Mouse (Mus musculus): Measurements from ENCODE around the gene N4bp2l1.

N4bp2l1 gene

DNA sequence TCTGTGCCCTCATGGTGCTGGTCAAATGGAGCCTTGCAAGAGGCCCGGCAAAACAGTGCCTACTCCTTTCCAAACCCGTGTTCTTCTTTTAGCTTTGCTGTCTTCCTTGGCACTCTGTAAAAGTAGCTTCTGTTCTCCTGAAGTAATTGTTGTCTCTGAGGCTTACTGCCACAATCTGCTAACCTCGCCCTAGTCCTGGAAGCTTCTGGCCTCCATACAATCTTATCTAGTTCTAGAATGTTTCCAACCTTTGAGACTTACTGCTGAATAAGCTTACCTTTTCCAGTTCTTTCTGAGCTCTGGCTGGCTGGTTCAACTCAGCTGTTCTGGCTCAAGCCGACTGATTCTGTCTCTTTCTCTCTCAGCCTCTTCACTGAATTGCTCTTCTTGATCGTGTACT lies 35.2 kb downstream of the N4bp2l1 start:
- no peak for DNase-seq (ENCODE audit: low spot score)

DNA sequence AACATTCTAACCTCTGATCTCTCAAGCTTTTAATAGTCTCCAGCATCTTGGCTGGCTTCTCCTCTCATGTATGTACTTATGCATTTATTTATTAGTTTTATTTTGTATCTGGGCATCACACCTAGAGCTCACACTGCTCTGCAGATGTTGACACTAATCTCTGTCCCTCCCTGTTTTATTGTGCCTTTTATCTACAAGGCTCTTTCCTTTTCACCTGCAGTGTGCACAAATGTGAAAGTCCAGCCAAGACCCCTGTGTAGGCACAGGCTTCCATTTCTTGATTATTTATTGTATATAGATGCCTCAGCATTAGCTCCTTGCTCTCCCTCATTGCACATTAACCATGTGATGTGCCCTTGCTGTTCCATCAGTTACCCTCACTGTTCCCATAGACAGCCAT lies 35.6 kb downstream of the N4bp2l1 start:
- DNase-seq (ENCODE audit: low spot score): no peak

DNA sequence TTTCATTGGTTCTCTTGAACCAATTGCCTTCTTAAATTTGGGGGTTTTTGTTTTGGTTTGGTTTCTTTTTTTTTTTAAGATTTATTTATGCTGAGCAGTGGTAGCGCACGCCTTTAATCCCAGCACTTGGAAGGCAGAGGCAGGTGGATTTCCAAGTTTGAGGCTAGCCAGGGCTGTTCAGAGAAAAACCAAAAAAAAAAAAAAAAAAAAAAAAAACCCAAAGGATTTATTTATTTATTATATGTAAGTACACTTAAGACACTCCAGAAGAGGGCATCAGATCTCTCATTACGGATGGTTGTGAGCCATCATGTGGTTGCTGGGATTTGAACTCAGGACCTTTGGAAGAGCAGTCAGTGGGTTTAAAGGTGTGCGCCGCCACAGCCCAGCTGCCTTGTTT lies 36.1 kb downstream of the N4bp2l1 start:
- DNase-seq (ENCODE audit: low spot score): no peak

DNA sequence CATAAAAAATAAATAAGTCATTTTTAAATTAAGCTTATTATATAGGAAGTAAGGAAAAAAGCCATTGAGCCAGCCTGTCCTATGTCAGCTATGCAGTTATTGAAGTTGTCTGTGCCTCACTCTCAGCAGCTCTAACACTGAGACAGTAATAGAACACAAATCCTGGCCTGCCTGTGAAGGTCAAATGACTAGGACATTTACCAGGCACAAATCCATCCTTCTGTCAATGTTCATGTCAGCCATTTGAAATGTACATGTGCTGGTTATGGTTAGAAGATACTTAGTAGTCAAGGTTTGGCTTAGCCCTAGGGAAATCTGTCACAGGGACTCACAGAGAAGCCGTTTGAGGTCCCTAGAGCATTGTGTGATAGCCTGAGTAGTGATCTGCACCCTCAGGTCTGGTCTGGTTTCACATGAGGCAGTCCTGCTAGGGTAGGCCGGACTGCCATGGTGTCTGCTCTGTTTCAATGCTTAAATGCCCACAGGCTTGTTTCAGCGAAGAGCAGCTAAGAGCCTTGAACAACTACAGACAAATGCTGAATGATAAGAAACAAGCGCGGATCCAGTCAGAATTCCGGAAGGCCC lies 37.4 kb downstream of the N4bp2l1 start:
- no peak for DNase-seq (ENCODE audit: low spot score)

DNA sequence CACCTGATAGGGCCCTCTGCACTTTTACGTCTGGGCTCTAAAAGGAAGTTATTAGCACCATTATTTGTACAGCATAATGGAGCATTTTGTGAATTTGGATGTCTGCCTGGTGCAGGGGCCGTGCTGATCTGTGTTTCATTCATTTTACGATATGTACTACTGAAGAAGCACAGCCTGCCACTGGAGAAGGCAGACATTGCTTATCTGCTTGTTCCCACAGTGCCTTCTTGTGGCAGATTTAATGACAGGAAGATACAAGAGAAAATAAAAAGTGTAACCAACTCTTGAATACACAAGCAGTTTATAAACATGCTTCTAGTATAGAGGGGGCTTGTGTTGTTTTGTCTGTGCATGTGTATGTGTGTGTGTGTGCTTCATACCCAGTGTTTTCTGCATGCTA lies 45.4 kb downstream of the N4bp2l1 start:
- DNase-seq (ENCODE audit: low spot score): no peak

DNA sequence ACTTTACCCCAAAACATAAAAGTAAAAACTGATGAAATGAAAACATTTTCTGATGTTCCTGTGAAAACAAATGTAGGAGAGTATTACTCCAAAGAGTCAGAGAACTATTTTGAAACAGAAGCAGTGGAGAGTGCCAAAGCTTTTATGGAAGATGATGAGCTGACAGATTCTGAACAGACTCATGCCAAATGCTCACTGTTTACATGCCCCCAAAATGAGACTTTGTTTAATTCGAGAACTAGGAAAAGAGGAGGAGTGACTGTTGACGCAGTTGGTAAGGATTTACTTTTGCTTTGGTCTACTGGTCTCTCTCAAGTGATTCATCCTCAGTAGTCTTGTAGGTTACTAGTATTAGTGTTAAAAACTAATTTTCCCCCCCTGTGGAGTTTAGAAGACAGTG lies 53.8 kb downstream of the N4bp2l1 start:
- DNase-seq (ENCODE audit: low spot score): no peak

DNA sequence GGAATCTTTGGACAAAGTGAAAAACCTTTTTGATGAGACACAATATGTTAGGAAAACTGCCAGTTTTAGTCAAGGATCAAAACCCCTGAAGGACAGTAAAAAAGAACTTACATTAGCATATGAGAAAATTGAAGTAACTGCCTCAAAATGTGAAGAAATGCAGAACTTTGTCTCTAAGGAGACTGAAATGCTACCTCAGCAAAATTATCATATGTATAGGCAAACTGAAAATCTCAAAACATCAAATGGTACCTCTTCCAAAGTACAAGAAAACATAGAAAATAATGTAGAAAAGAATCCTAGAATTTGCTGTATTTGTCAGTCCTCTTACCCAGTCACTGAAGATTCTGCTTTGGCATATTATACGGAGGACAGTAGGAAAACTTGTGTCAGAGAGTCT lies 55.7 kb downstream of the N4bp2l1 start:
- DNase-seq (ENCODE audit: low spot score): no peak

DNA sequence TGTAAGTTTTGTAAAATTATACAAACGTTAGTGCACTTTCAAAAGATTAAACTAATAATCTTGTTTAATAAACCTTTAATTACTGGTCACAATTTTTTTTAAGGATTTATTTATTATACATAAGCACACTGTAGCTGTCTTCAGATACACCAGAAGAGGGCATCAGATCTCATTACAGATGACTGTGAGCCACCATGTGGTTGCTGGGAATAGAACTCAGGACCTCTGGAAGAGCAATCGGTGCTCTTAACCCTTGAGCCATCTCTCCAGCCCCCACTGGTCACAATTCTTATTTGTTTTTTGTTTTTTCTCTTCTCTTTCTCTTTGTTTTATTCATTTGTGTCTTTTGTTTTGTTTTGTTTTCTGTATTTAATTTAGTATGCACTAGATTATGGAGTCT lies 71.7 kb downstream of the N4bp2l1 start:
- no peak for DNase-seq (ENCODE audit: low spot score)

DNA sequence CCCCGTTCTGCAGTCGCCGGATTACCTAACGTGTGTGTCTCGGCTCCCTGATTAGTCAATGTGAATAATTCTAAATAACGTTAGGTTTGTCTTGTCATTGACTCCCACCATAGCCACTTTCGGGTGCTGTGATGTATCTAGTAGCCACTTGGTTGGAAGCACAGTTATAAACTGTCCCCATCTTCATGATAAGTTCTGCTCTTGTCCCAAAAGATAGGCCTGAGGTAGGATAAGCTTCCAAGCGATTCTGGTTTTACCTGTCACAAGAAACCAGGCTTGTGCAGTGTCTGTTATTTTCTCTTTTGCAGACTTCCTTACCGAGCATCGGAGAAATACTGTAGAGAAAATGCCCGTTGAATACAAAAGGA lies 74.1 kb downstream of the N4bp2l1 start:
- DNase-seq (ENCODE audit: low spot score): no peak

DNA sequence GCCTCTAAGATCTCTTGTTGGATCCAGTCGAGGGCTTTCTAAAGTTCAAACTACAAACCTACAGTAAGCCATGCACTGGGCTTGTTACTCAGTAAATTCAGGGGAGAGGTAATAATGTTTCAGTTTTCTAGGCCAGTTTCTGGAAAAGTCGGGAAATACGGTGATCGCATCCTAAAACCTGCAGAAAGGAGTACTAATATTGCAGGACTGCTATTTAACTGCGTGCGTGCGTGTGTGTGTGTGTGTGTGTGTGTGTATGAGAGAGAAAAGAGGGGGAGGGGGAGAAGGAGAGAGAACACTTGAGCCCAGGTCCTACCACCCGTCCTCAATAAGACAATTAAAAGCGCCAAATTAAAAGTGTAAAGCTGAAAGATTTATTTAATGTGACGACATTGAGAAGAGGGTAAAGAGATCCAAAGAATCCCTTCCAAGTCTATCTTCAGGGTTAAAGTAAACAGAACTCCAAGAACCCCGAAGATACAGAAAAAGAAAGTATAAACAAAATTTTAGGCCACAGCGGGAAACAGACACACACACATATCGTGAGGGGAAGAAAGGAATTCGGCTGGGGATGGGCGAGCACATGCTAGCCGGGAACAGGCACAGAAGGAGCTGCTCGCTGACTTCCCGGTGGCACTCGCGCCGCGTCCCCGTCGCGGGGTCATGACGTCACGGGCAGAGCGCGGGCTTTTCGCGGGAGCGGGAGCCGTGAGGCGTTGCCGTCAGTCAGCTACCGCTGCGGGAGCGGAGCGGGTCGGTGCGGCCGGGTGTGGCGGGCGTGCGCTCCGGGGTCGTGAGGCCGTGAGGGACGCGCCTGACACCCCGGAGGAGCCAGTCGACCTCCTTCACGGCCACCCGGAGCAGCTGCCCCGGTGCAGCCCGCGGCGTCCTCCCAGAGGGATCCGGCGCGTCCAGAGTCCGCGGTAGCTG lies 74.8 kb downstream of the N4bp2l1 start, which contains the start of gene Brca2:
Gene Brca2, plus strand, starts transcription at position 694 of the 930 bp plus-strand sequence.
- DNase-seq (ENCODE audit: low spot score): peak; percentile 76
